Mouse (Mus musculus) brain, embryonic 14.5 days (tissue): ENCODE results near the gene Fbxo27.

ENCODE experiments used
- CTCF ChIP-seq: fragments of 200-500 bp; IDR thresholded peaks from 2 replicates; pipeline ENCODE4 v1.5.1; 2012; ENCODE audit warnings: inconsistent platforms, mild to moderate bottlenecking, moderate library complexity, borderline replicate concordance; ENCODE audit not compliant: insufficient read depth, insufficient read length; ENCODE audit errors: extremely low read depth
- POLR2A ChIP-seq: fragments of 200-500 bp; IDR thresholded peaks from 2 replicates; pipeline ENCODE4 v1.6.1; 2012; ENCODE audit warnings: mild to moderate bottlenecking, inconsistent platforms, borderline replicate concordance; ENCODE audit not compliant: poor library complexity, insufficient read depth, insufficient read length, severe bottlenecking; ENCODE audit errors: extremely low read depth

DNA sequence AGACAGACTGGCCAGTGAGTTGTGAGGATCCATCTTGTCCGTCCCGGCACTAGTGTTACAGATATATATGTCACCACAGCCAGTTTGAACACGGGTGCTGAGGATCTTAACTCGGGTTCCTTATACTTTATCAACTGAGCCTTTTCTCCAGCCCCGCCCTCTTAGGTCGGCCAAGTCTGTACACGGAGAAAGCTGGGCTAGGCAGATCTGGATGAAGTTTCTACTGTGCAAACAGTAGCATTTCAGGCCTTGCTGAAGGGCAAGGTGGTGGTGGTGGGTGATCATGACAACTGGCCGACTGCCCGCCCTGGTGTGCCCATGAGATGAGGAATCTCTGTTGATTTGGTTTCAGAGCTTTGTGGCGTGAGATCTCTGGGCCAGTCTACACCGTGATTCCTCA, 4.6 kb downstream of the Fbxo27 start:
- TF ChIP-seq CTCF (no peak), POLR2A (no peak)
